22 mouse cellular contexts compared by ENCODE assay signal in genomic region chr9:113726991-113727680, GRCm38 (mm10). TPM values are rescaled to one million over a fixed set of nuclear protein-coding genes. Genes with fewer than 3 reads are reported as not detected.
DNase-seq lines count a peak whose midpoint lies in the region; ATAC-seq lines count a peak whose summit lies in the region.
"Had no signal": no experiment of that assay in that cellular context is flagged by ENCODE, and none has a peak within 500 bp of the region (broad histone marks: within the 10 kb centered on the region; RNA-seq: fewer than 3 reads in every experiment).

No protein-coding gene starts in this region.

- peak; percentile 36; the same call in 1 of the 2 replicates for ATAC-seq in lung, embryonic 16.5 days (ENCODE audit: low read depth)
- ATAC-seq in common myeloid progenitor, adult 5-6 weeks (replicated peaks; ENCODE audit: low read depth, poor library complexity, severe bottlenecking): peak; percentile 52
- ATAC-seq in monocyte, adult 5-6 weeks (replicated peaks; ENCODE audit: insufficient number of reproducible peaks, low FRiP score, low TSS enrichment, poor library complexity, severe bottlenecking): peak; percentile 58
- ATAC-seq in kidney, embryonic 15.5 days (replicated peaks; ENCODE audit: low FRiP score): no peak
- ATAC-seq: forebrain, postnatal 0 days; hindbrain, embryonic 16.5 days had no signal

- no peak for DNase-seq in lung, postnatal 14 days
- no peak for DNase-seq in heart, postnatal 36 days
- DNase-seq in embryo, embryonic 10.5 days (ENCODE audit: low spot score): no peak
- DNase-seq: adrenal gland, adult 2 months; adrenal gland, postnatal 25 days; cerebellum, adult 8-10 months; cerebellum, postnatal 14 days; forebrain, postnatal 0 days; gastrocnemius, adult 2 months; gastrocnemius, postnatal 25 days; heart, adult 11 months; heart, postnatal 4 days had no signal

- intact Hi-C loops in heart, postnatal 36 days (cut with DNase I): no loop called here

- WGBS in lung, embryonic 16.5 days: 83% methylated on average over 18 of the region's 18 CpGs
- WGBS in kidney, embryonic 15.5 days: 90% methylated on average over 18 of the region's 18 CpGs

- H3K27me3 ChIP-seq in lung, embryonic 16.5 days (ENCODE audit: control insufficient read depth, insufficient read depth, low read depth, low read length): no peaks in the 10 kb centered on the region
- no peaks in the 10 kb centered on the region for H3K27me3 ChIP-seq in kidney, embryonic 15.5 days
- H3K27me3 ChIP-seq: CH12.LX; embryonic facial prominence, embryonic 13.5 days; forebrain, embryonic 12.5 days; heart, embryonic 13.5 days; hindbrain, embryonic 12.5 days had no signal

- H3K9ac ChIP-seq in lung, embryonic 16.5 days (ENCODE audit: low read length): no peak overlapping the region
- H3K9ac ChIP-seq in kidney, embryonic 15.5 days: no peak overlapping the region
- H3K9ac ChIP-seq: embryonic facial prominence, embryonic 13.5 days; forebrain, embryonic 12.5 days; forebrain, postnatal 0 days; heart, embryonic 13.5 days; hindbrain, embryonic 12.5 days had no signal

- H3K4me1 ChIP-seq in lung, embryonic 16.5 days (replicated peaks; ENCODE audit: control insufficient read depth, insufficient read depth, low read length): no peaks in the 10 kb centered on the region
- H3K4me1 ChIP-seq in kidney, embryonic 15.5 days: no peaks in the 10 kb centered on the region
- H3K4me1 ChIP-seq: embryonic facial prominence, embryonic 13.5 days; forebrain, embryonic 12.5 days; heart, embryonic 13.5 days; hindbrain, embryonic 12.5 days had no signal

- H3K9me3 ChIP-seq in lung, embryonic 16.5 days (ENCODE audit: control insufficient read depth, low read length): no peaks in the 10 kb centered on the region
- no peaks in the 10 kb centered on the region for H3K9me3 ChIP-seq in kidney, embryonic 15.5 days (replicated peaks)
- H3K9me3 ChIP-seq: embryonic facial prominence, embryonic 13.5 days; forebrain, embryonic 12.5 days; heart, embryonic 13.5 days; hindbrain, embryonic 12.5 days had no signal

- no peaks in the 10 kb centered on the region for H3K36me3 ChIP-seq in lung, embryonic 16.5 days (ENCODE audit: control insufficient read depth, insufficient read depth, low read length)
- H3K36me3 ChIP-seq in kidney, embryonic 15.5 days: no peaks in the 10 kb centered on the region
- H3K36me3 ChIP-seq: embryonic facial prominence, embryonic 13.5 days; forebrain, embryonic 12.5 days; heart, embryonic 13.5 days; hindbrain, embryonic 12.5 days had no signal

- H3K27ac ChIP-seq in lung, embryonic 16.5 days (ENCODE audit: low read length): no peak overlapping the region
- H3K27ac ChIP-seq in kidney, embryonic 15.5 days: no peak overlapping the region
- H3K27ac ChIP-seq: embryonic facial prominence, embryonic 13.5 days; forebrain, embryonic 12.5 days; gastrocnemius, adult 2 months; heart, embryonic 13.5 days; hindbrain, embryonic 12.5 days had no signal

- H3K4me2 ChIP-seq in lung, embryonic 16.5 days (ENCODE audit: low read depth, low read length): no peak overlapping the region
- H3K4me2 ChIP-seq in kidney, embryonic 15.5 days: no peak overlapping the region
- H3K4me2 ChIP-seq: embryonic facial prominence, embryonic 13.5 days; forebrain, embryonic 12.5 days; heart, embryonic 13.5 days; hindbrain, embryonic 12.5 days had no signal

- no peak overlapping the region for H3K4me3 ChIP-seq in lung, embryonic 16.5 days (ENCODE audit: low read length)
- no peak overlapping the region for H3K4me3 ChIP-seq in kidney, embryonic 15.5 days (replicated peaks)
- H3K4me3 ChIP-seq: embryonic facial prominence, embryonic 13.5 days; forebrain, embryonic 12.5 days; gastrocnemius, adult 2 months; heart, embryonic 13.5 days; hindbrain, embryonic 12.5 days had no signal

RNA-seq across cellular contexts. Expression of gene Clasp2, which starts 14.1 kb away (rescaled TPM):
- polyA plus RNA-seq in lung, embryonic 16.5 days (2015; fragmentation: Nextera tagmentation; extraction: Ambion mirVana): 23.0 and 24.4 TPM in 2 replicates
- total RNA-seq in common myeloid progenitor, adult 5-6 weeks (2017): 42.2 and 50.5 TPM in 2 replicates
- total RNA-seq in monocyte, adult 5-6 weeks (2017): 39.7 to 59.4 TPM (median 42.1 TPM) in 3 replicates
- 25.4 and 25.6 TPM in 2 replicates for polyA plus RNA-seq in kidney, embryonic 15.5 days (2015; fragmentation: Nextera tagmentation; extraction: Ambion mirVana)
- total RNA-seq in heart, postnatal 36 days (2021): 10 to 100 TPM; 50.9 to 58.9 TPM

RNA-seq across cellular contexts. Expression of gene Pdcd6ip, which starts 19.1 kb away (rescaled TPM):
- polyA plus RNA-seq in lung, embryonic 16.5 days (2015; fragmentation: Nextera tagmentation; extraction: Ambion mirVana): 74.8 and 81.4 TPM in 2 replicates
- 86.0 and 89.7 TPM in 2 replicates for total RNA-seq in common myeloid progenitor, adult 5-6 weeks (2017)
- total RNA-seq in monocyte, adult 5-6 weeks (2017): 173 to 227 TPM (median 191 TPM) in 3 replicates
- 76.4 and 79.6 TPM in 2 replicates for polyA plus RNA-seq in kidney, embryonic 15.5 days (2015; fragmentation: Nextera tagmentation; extraction: Ambion mirVana)
- total RNA-seq in heart, postnatal 36 days (2021): 10 to 100 TPM; 57.2 to 65.0 TPM
